Mouse (Mus musculus): ENCODE data around the gene Itln1.

GRCm38 (mm10) chr1:171556366-171556765 lies 21.3 kb upstream of the Itln1 start:
- TF ChIP-seq TCF3 (IDR thresholded peaks at IDR 0.05; ENCODE audit: insufficient read length, low read depth) (no peak), POLR2AphosphoS2 (IDR thresholded peaks at IDR 0.05; ENCODE audit: insufficient read length, low read depth) (no peak), MYOD1 (IDR thresholded peaks at IDR 0.05; ENCODE audit: control insufficient read depth in 1 of 3, insufficient read length in 2 of 3, low read depth in 2 of 3) (no peak)

Data from myocyte (in vitro differentiated cells).